Mouse (Mus musculus) limb, embryonic 14.5 days (tissue): ENCODE results near the gene Ttc1. TPM values are rescaled to one million over a fixed set of nuclear protein-coding genes. Genes with fewer than 3 reads are reported as not detected.

ENCODE experiments used
- ATAC-seq: fragments of 200-750 bp; cut with Nextera tagmentation; 2 replicates; pipeline ENCODE4 v1.8.0; 2017; ENCODE audit warnings: low read depth, moderate number of reproducible peaks, moderate TSS enrichment; ENCODE audit not compliant: low FRiP score
- DNase-seq: peaks from one replicate; pipeline ENCODE4 v3.0.0-alpha.2; 2015; ENCODE audit warnings: low spot score
- H3K27ac ChIP-seq: fragments of 300-500 bp; sonication (generic); replicated peaks from 2 replicates; pipeline ENCODE4 v1.5.1; 2014; ENCODE audit warnings: low read depth, mild to moderate bottlenecking, low read length, moderate library complexity, mixed read lengths
- H3K27me3 ChIP-seq: fragments of 300-500 bp; sonication (generic); 2 replicates; pipeline ENCODE4 v1.6.1; 2014; ENCODE audit warnings: low read length, mixed read lengths; ENCODE audit not compliant: control insufficient read depth, insufficient read depth
- H3K36me3 ChIP-seq: fragments of 300-500 bp; sonication (generic); 2 replicates; pipeline ENCODE4 v1.6.1; 2014; ENCODE audit warnings: mild to moderate bottlenecking, low read length, moderate library complexity, mixed read lengths; ENCODE audit not compliant: control insufficient read depth, insufficient read depth
- H3K4me1 ChIP-seq: fragments of 300-500 bp; sonication (generic); 2 replicates; pipeline ENCODE4 v1.6.1; 2014; ENCODE audit warnings: antibody characterized with exemption, low read length, mixed read lengths; ENCODE audit not compliant: control insufficient read depth, insufficient read depth
- H3K4me2 ChIP-seq: fragments of 300-500 bp; sonication (generic); replicated peaks from 2 replicates; pipeline ENCODE4 v1.6.1; 2014; ENCODE audit warnings: low read depth, mild to moderate bottlenecking, low read length, moderate library complexity; ENCODE audit not compliant: severe bottlenecking
- H3K4me3 ChIP-seq: fragments of 300-500 bp; sonication (generic); replicated peaks from 2 replicates; pipeline ENCODE4 v1.5.1; 2014; ENCODE audit warnings: low read length
- H3K9ac ChIP-seq: fragments of 300-500 bp; sonication (generic); 2 replicates; pipeline ENCODE4 v1.6.1; 2014; ENCODE audit warnings: mild to moderate bottlenecking, low read depth, low read length, moderate library complexity; ENCODE audit not compliant: severe bottlenecking
- H3K9me3 ChIP-seq: fragments of 300-500 bp; sonication (generic); 2 replicates; pipeline ENCODE4 v1.6.1; 2016; ENCODE audit warnings: low read length; ENCODE audit not compliant: control insufficient read depth
- POLR2A ChIP-seq: fragments of 200-500 bp; IDR thresholded peaks from 2 replicates; pipeline ENCODE4 v1.8.0; 2012; ENCODE audit warnings: inconsistent platforms, mild to moderate bottlenecking, moderate library complexity, borderline replicate concordance; ENCODE audit not compliant: insufficient read depth, insufficient read length; ENCODE audit errors: extremely low read depth
- WGBS: fragments of 180-500 bp; shearing (Covaris S2); extraction: QIAGEN DNeasy Blood & Tissue Kit; methylation state at CpG from one replicate; pipeline ENCODE4 v1.1.7; 2014; 5-methylcytosine and 5-hydroxymethylcytosine counted together
- polyA plus RNA-seq, 2 experiments: library from polyadenylated mRNA; depleted of rRNA in 1 of 2; stranded (reverse) in 1 of 2; unstranded in 1 of 2; fragments of >200 nt; fragmentation: Nextera tagmentation in 1 of 2; extraction: Ambion mirVana in 1 of 2; gene quantifications; 2 replicates each; pipeline versions ENCODE4 v1.2.1 to v1.2.3; 2012 to 2014

The Ttc1 gene
- polyA plus RNA-seq, 2 experiments, result 40.8 to 66.3 TPM

- no peak for ATAC-seq
- WGBS, result 89% methylated on average over 1 of the region's 1 CpGs
- Histone ChIP-seq H3K9ac (no peak overlapping the region), H3K9me3 (no peaks in the 10 kb centered on the region), H3K4me1 (no peaks in the 10 kb centered on the region), H3K4me2 (no peak overlapping the region), H3K36me3 (peaks cover 57% of the 10 kb centered on the region), H3K4me3 (no peak overlapping the region), H3K27me3 (no peaks in the 10 kb centered on the region), H3K27ac (no peak overlapping the region)
- no peak for DNase-seq
- no peak for TF ChIP-seq POLR2A
Observed at GRCm38 (mm10) chr11:43688850-43689249, 59.0 kb downstream of the Ttc1 start.

GRCm38 (mm10) chr11:43682415-43683217, 65.2 kb downstream of the Ttc1 start:
- Histone ChIP-seq H3K27me3 (no peaks in the 10 kb centered on the region), H3K4me1 (peaks cover 10% of the 10 kb centered on the region), H3K4me2 (peak overlapping the region; percentile 66), H3K27ac (peak overlapping the region; percentile 90), H3K36me3 (peaks cover 18% of the 10 kb centered on the region), H3K9ac (peak overlapping the region; percentile 98), H3K4me3 (peak overlapping the region; percentile 89), H3K9me3 (no peaks in the 10 kb centered on the region)
- ATAC-seq, result 0 out of 2 replicates have a peak, but pooled peaks have one; percentile 12
- DNase-seq, result peak; percentile 53
- 2% methylated on average over 21 of the region's 72 CpGs for WGBS
- 0 out of 2 replicates have a peak, but pooled peaks have one; percentile 40 for TF ChIP-seq POLR2A

GRCm38 (mm10) chr11:43681472-43682414, 66.1 kb downstream of the Ttc1 start, which contains the start of gene Pwwp2a:
Gene Pwwp2a (plus strand): TSS chr11:43681998.
- H3K4me2 ChIP-seq, result peak within 1 kb of the TSS; percentile 66
- H3K9ac ChIP-seq, result peak within 1 kb of the TSS; percentile 98
- under 1% methylated on average over 32 of the region's 87 CpGs for WGBS
- peak; percentile 99 for DNase-seq
- peaks cover 10% of the 10 kb centered on the region for H3K4me1 ChIP-seq
- 0 out of 2 replicates have a peak, but pooled peaks have one; percentile 45 for TF ChIP-seq POLR2A
- H3K36me3 ChIP-seq, result peaks cover 14% of the 10 kb centered on the region
- H3K27me3 ChIP-seq, result no peaks in the 10 kb centered on the region
- peak within 1 kb of the TSS; percentile 90 for H3K27ac ChIP-seq
- H3K4me3 ChIP-seq, result peak within 1 kb of the TSS; percentile 89
- ATAC-seq, result peak; percentile 100
- no peaks in the 10 kb centered on the region for H3K9me3 ChIP-seq

Other genes with a start within 250 kb of the Ttc1 start
- 5.1 and 5.9 TPM in 2 replicates for gene Ccnjl, start 219.2 kb downstream of the Ttc1 start, polyA plus RNA-seq (2012; rRNA removed)
- 7.7 and 11.5 TPM in 2 replicates for gene Ccnjl, start 219.2 kb downstream of the Ttc1 start, polyA plus RNA-seq (2014; fragmentation: Nextera tagmentation; extraction: Ambion mirVana)
- 0.61 and 0.70 TPM in 2 replicates for gene 4933415A04Rik, start 161.0 kb downstream of the Ttc1 start, polyA plus RNA-seq (2012; rRNA removed)
- 2.2 and 3.6 TPM in 2 replicates for gene 4933415A04Rik, start 161.0 kb downstream of the Ttc1 start, polyA plus RNA-seq (2014; fragmentation: Nextera tagmentation; extraction: Ambion mirVana)
- 0.49 TPM in 1 of 2 replicates, not detected in the other for gene Fabp6, start 146.5 kb downstream of the Ttc1 start, polyA plus RNA-seq (2012; rRNA removed)
- gene Fabp6, start 146.5 kb downstream of the Ttc1 start, polyA plus RNA-seq (2014; fragmentation: Nextera tagmentation; extraction: Ambion mirVana), result not detected in 2 replicates
- gene Pwwp2a, start 66.0 kb downstream of the Ttc1 start, polyA plus RNA-seq (2012; rRNA removed), result 34.8 and 37.7 TPM in 2 replicates
- gene Pwwp2a, start 66.0 kb downstream of the Ttc1 start, polyA plus RNA-seq (2014; fragmentation: Nextera tagmentation; extraction: Ambion mirVana), result 29.4 and 34.9 TPM in 2 replicates
- 2.3 and 3.9 TPM in 2 replicates for gene Adra1b, start 153.2 kb upstream of the Ttc1 start, polyA plus RNA-seq (2012; rRNA removed)
- 0.55 and 0.99 TPM in 2 replicates for gene Adra1b, start 153.2 kb upstream of the Ttc1 start, polyA plus RNA-seq (2014; fragmentation: Nextera tagmentation; extraction: Ambion mirVana)